Mouse (Mus musculus) heart, adult 2 months (tissue): Measurements from ENCODE around the gene H6pd.

Experiments
- CTCF ChIP-seq: fragments of 200-600 bp; IDR thresholded peaks from 2 replicates; pipeline ENCODE4 v1.8.1; 2022; ENCODE audit warnings: antibody characterized with exemption, mild to moderate bottlenecking, moderate library complexity
- EP300 ChIP-seq: fragments of 200-500 bp; IDR thresholded peaks from 2 replicates; pipeline ENCODE4 v1.6.1; 2011; ENCODE audit warnings: low read depth, low read length, control low read depth; ENCODE audit not compliant: insufficient read depth

DNA sequence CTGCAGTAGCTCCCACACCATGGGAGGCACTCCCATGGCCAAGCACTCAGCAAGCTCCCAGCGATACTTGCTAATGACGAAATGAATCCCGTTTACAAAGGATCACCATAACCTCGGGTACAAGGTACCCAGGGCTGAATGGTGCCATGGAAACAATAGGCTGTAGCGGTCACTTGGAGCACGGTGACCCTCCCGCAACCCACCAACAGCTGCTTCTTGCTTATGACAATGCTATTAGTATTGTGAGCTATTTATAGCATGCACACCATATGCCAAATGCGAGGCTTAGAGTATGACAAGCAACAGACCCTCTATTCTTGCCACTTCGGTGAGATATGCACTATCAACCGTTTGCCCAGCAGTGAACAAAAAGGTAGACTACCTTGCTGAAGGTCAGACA, 3.6 kb downstream of the H6pd start:
- no peak for TF ChIP-seq CTCF
- TF ChIP-seq EP300: no peak
